Mouse (Mus musculus): ENCODE data around the gene Cidec.

DNA sequence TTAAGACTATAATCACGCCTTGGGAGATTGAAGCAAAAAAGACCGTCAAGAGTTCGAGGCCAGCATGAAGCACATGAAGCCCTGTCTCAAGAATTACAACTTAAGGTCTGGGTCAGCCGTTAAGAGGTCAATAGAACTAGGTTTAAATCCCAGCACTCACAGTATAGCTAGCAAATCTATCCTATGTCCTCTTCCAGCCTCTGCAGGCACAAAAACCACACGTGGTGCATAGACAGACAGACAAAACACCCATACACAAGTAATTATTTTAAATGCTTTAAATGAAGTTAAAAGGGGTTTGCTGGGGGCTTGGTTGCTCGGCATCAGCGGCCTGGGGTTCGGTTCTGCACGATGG is 6.5 kb upstream of the Cidec start:
- TF ChIP-seq GATA1 (IDR thresholded peaks at IDR 0.05; ENCODE audit: low read length) = no peak
- TF ChIP-seq TAL1 (IDR thresholded peaks at IDR 0.05; ENCODE audit: low read length) = no peak

Data from erythroblast, embryonic 14.5 days (primary cell).